Mouse (Mus musculus): ENCODE results near the gene Kcnh4. TPM values are rescaled to one million over a fixed set of nuclear protein-coding genes. Genes with fewer than 3 reads are reported as not detected.
"Not testable (repeated sequence)": the region's sequence is repeated elsewhere in the genome, so short reads cannot be mapped to it uniquely, and the experiment has no call there.

Kcnh4 gene
- polyA plus RNA-seq (2015; fragmentation: Nextera tagmentation; extraction: Ambion mirVana) = 0.64 and 1.1 TPM in 2 replicates

- Histone ChIP-seq H3K9ac (no peak within 1 kb of the TSS), H3K4me2 (replicated peaks) (peak within 1 kb of the TSS; percentile 52), H3K27ac (replicated peaks) (no peak within 1 kb of the TSS), H3K9me3 (replicated peaks) (no peaks in the 10 kb centered on the region), H3K4me3 (replicated peaks) (peak within 1 kb of the TSS; percentile 31), H3K27me3 (peaks cover 41% of the 10 kb centered on the region), H3K36me3 (no peaks in the 10 kb centered on the region), H3K4me1 (peaks cover 22% of the 10 kb centered on the region)
- WGBS = 1% methylated on average over 47 of the region's 51 CpGs
- no peak for ATAC-seq (ENCODE audit: insufficient number of reproducible peaks, low FRiP score, low TSS enrichment, low read depth)
These were observed at the start of gene Kcnh4 for GRCm38 (mm10) chr11:100759611-100760233. Gene Kcnh4, minus strand, starts transcription at chr11:100759942.

- H3K36me3 ChIP-seq = peaks cover 42% of the 10 kb centered on the region
- H3K9ac ChIP-seq = no peak overlapping the region
- H3K27me3 ChIP-seq = no peaks in the 10 kb centered on the region
- no peaks in the 10 kb centered on the region for H3K4me1 ChIP-seq
- no peak overlapping the region for H3K4me3 ChIP-seq (replicated peaks)
- H3K27ac ChIP-seq (replicated peaks) = no peak overlapping the region
- no peak overlapping the region for H3K4me2 ChIP-seq (replicated peaks)
- H3K9me3 ChIP-seq (replicated peaks) = no peaks in the 10 kb centered on the region
- WGBS = 59% methylated on average over 20 of the region's 20 CpGs
- ATAC-seq (ENCODE audit: insufficient number of reproducible peaks, low FRiP score, low TSS enrichment, low read depth) = no peak
These were observed 46.9 kb upstream of the Kcnh4 start for GRCm38 (mm10) chr11:100806380-100807305.

GRCm38 (mm10) chr11:100805535-100805934, 45.8 kb upstream of the Kcnh4 start:
- Histone ChIP-seq H3K36me3 (peaks cover 52% of the 10 kb centered on the region), H3K27me3 (no peaks in the 10 kb centered on the region), H3K9me3 (replicated peaks) (no peaks in the 10 kb centered on the region), H3K4me3 (replicated peaks) (no peak overlapping the region), H3K9ac (no peak overlapping the region), H3K4me1 (no peaks in the 10 kb centered on the region), H3K4me2 (replicated peaks) (no peak overlapping the region), H3K27ac (replicated peaks) (no peak overlapping the region)
- no peak for ATAC-seq (ENCODE audit: insufficient number of reproducible peaks, low FRiP score, low TSS enrichment, low read depth)
- WGBS = 71% methylated on average over 7 of the region's 7 CpGs

- Histone ChIP-seq H3K9me3 (replicated peaks) (no peaks in the 10 kb centered on the region), H3K27me3 (no peaks in the 10 kb centered on the region), H3K4me1 (no peaks in the 10 kb centered on the region), H3K9ac (no peak overlapping the region), H3K4me2 (replicated peaks) (no peak overlapping the region), H3K4me3 (replicated peaks) (no peak overlapping the region), H3K36me3 (peaks cover 60% of the 10 kb centered on the region), H3K27ac (replicated peaks) (no peak overlapping the region)
- WGBS = 84% methylated on average over 10 of the region's 10 CpGs
- ATAC-seq (ENCODE audit: insufficient number of reproducible peaks, low FRiP score, low TSS enrichment, low read depth) = no peak
These were observed 44.7 kb upstream of the Kcnh4 start for GRCm38 (mm10) chr11:100804409-100804808.

- Histone ChIP-seq H3K4me3 (replicated peaks) (no peak overlapping the region), H3K4me1 (no peaks in the 10 kb centered on the region), H3K9me3 (replicated peaks) (no peaks in the 10 kb centered on the region), H3K27me3 (no peaks in the 10 kb centered on the region), H3K27ac (replicated peaks) (no peak overlapping the region), H3K9ac (no peak overlapping the region), H3K36me3 (peaks cover 66% of the 10 kb centered on the region), H3K4me2 (replicated peaks) (no peak overlapping the region)
- ATAC-seq (ENCODE audit: insufficient number of reproducible peaks, low FRiP score, low TSS enrichment, low read depth) = no peak
- 79% methylated on average over 5 of the region's 5 CpGs for WGBS
These were observed 39.7 kb upstream of the Kcnh4 start for GRCm38 (mm10) chr11:100799426-100799825.

- H3K27ac ChIP-seq (replicated peaks) = no peak overlapping the region
- peaks cover 38% of the 10 kb centered on the region for H3K36me3 ChIP-seq
- WGBS = 67% methylated on average over 8 of the region's 8 CpGs
- H3K9me3 ChIP-seq (replicated peaks) = no peaks in the 10 kb centered on the region
- H3K4me1 ChIP-seq = no peaks in the 10 kb centered on the region
- no peak overlapping the region for H3K4me3 ChIP-seq (replicated peaks)
- no peak overlapping the region for H3K4me2 ChIP-seq (replicated peaks)
- H3K27me3 ChIP-seq = no peaks in the 10 kb centered on the region
- H3K9ac ChIP-seq = no peak overlapping the region
- no peak for ATAC-seq (ENCODE audit: insufficient number of reproducible peaks, low FRiP score, low TSS enrichment, low read depth)
These were observed 36.8 kb upstream of the Kcnh4 start for GRCm38 (mm10) chr11:100796585-100796984.

- Histone ChIP-seq H3K27me3 (no peaks in the 10 kb centered on the region), H3K36me3 (peaks cover 28% of the 10 kb centered on the region), H3K4me3 (replicated peaks) (no peak overlapping the region), H3K9me3 (replicated peaks) (no peaks in the 10 kb centered on the region), H3K4me1 (no peaks in the 10 kb centered on the region; the same call in 1 of the 2 replicates), H3K9ac (no peak overlapping the region), H3K27ac (replicated peaks) (no peak overlapping the region), H3K4me2 (replicated peaks) (no peak overlapping the region)
- WGBS = 91% methylated on average over 2 of the region's 2 CpGs
- ATAC-seq (ENCODE audit: insufficient number of reproducible peaks, low FRiP score, low TSS enrichment, low read depth) = no peak
These were observed 35.6 kb upstream of the Kcnh4 start for GRCm38 (mm10) chr11:100795386-100795785.

GRCm38 (mm10) chr11:100791457-100792049, 31.8 kb upstream of the Kcnh4 start:
- no peaks in the 10 kb centered on the region for H3K27me3 ChIP-seq
- H3K27ac ChIP-seq (replicated peaks) = peak overlapping the region; percentile 23; the same call in 1 of the 2 replicates
- 84% methylated on average over 2 of the region's 2 CpGs for WGBS
- no peaks in the 10 kb centered on the region for H3K9me3 ChIP-seq (replicated peaks)
- no peak overlapping the region for H3K4me3 ChIP-seq (replicated peaks)
- H3K9ac ChIP-seq = no peak overlapping the region
- no peak overlapping the region for H3K4me2 ChIP-seq (replicated peaks)
- H3K36me3 ChIP-seq = peaks cover 31% of the 10 kb centered on the region
- ATAC-seq (ENCODE audit: insufficient number of reproducible peaks, low FRiP score, low TSS enrichment, low read depth) = 0 out of 2 replicates have a peak, but pooled peaks have one; percentile 49
- peaks cover 5% of the 10 kb centered on the region; the same call in 1 of the 2 replicates for H3K4me1 ChIP-seq

GRCm38 (mm10) chr11:100790644-100791043, 30.9 kb upstream of the Kcnh4 start:
- ATAC-seq (ENCODE audit: insufficient number of reproducible peaks, low FRiP score, low TSS enrichment, low read depth) = 0 out of 2 replicates have a peak, but pooled peaks have one; percentile 21
- not testable (repeated sequence) for H3K4me1 ChIP-seq; H3K9me3 ChIP-seq (replicated peaks); H3K4me2 ChIP-seq (replicated peaks); H3K9ac ChIP-seq; H3K4me3 ChIP-seq (replicated peaks); H3K27me3 ChIP-seq
- peak overlapping the region; percentile 60; the same call in 1 of the 2 replicates for H3K27ac ChIP-seq (replicated peaks)
- H3K36me3 ChIP-seq = peaks cover 24% of the 10 kb centered on the region
- 77% methylated on average over 9 of the region's 9 CpGs for WGBS

GRCm38 (mm10) chr11:100789702-100790101, 30.0 kb upstream of the Kcnh4 start:
- Histone ChIP-seq H3K36me3 (peaks cover 17% of the 10 kb centered on the region), H3K4me1 (peaks cover 5% of the 10 kb centered on the region; the same call in 1 of the 2 replicates), H3K27ac (replicated peaks) (0 out of 2 replicates have a peak overlapping the region, but pooled peaks have one; percentile 13), H3K4me2 (replicated peaks) (no peak overlapping the region), H3K9me3 (replicated peaks) (no peaks in the 10 kb centered on the region), H3K27me3 (no peaks in the 10 kb centered on the region), H3K9ac (no peak overlapping the region), H3K4me3 (replicated peaks) (no peak overlapping the region)
- WGBS = 43% methylated on average over 3 of the region's 3 CpGs
- ATAC-seq (ENCODE audit: insufficient number of reproducible peaks, low FRiP score, low TSS enrichment, low read depth) = no peak

- Histone ChIP-seq H3K9ac (no peak overlapping the region), H3K27ac (replicated peaks) (no peak overlapping the region), H3K36me3 (peaks cover 44% of the 10 kb centered on the region), H3K9me3 (replicated peaks) (no peaks in the 10 kb centered on the region), H3K27me3 (no peaks in the 10 kb centered on the region), H3K4me3 (replicated peaks) (no peak overlapping the region), H3K4me2 (replicated peaks) (no peak overlapping the region), H3K4me1 (peaks cover 5% of the 10 kb centered on the region; the same call in 1 of the 2 replicates)
- no peak for ATAC-seq (ENCODE audit: insufficient number of reproducible peaks, low FRiP score, low TSS enrichment, low read depth)
- 92% methylated on average over 2 of the region's 2 CpGs for WGBS
These were observed 26.0 kb upstream of the Kcnh4 start for GRCm38 (mm10) chr11:100785774-100786173.

All from embryonic facial prominence, embryonic 15.5 days (tissue).